Mouse (Mus musculus): ENCODE measurements around the gene Lmln.
"Not testable (repeated sequence)": the region's sequence is repeated elsewhere in the genome, so short reads cannot be mapped to it uniquely, and the experiment has no call there.

Gene Lmln

DNA sequence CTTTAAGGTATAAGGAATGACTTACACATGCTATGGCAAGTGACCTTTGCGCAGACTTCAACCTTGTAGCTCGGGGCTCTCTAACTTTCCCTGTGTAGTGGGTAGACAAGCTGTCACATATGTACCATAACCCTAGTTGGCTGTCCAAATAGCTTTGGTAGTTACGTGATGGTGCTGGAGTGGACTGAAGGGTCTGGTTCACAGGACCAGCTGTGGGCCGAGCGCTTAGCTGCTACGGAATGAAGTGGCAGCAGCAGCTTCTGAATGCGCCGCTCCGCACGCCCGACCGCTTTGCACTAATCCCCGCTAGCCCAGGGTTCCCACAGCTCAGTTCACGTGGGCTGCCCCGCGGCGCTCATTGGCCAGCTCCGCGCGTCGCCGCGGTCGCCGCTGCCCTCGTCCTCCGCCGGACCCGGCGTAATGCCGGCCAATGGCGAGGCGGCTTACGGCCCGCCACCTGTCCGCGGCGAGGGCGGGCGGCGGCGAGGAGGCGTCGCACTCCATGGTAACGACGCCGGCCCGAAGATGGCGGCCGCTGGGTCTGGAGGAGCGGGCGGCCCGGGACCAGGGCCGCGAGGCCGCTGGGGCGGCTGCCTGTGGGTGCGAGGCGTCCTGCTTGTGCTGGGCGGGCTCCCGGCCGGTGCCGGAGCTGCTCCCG lies at the start of gene Lmln:
Lmln (plus strand) TSS at position 498 of the 658 bp plus-strand sequence.
- peak; percentile 97 for ATAC-seq (ENCODE audit: insufficient number of reproducible peaks, low FRiP score, low TSS enrichment)

DNA sequence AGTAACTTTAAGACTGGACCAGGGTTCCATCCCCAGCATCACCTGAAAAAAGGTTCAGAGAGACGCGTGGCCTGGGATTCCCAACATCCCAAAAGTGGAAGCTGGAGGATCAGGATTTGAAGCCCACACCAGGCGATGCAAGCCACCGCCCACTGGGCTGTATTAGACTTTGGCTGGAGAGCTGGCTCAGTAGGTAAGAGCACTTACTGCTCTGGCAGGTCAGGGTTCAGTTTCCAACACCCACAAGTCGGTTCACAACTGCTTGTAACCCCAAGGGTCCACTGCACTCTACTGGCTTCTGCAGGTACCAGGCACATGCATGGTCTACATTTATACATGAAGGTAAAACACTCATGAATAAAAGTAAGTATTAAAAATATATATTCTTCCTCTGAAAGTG lies 48.5 kb upstream of the Lmln start:
- no peak for ATAC-seq (ENCODE audit: insufficient number of reproducible peaks, low FRiP score, low TSS enrichment)

DNA sequence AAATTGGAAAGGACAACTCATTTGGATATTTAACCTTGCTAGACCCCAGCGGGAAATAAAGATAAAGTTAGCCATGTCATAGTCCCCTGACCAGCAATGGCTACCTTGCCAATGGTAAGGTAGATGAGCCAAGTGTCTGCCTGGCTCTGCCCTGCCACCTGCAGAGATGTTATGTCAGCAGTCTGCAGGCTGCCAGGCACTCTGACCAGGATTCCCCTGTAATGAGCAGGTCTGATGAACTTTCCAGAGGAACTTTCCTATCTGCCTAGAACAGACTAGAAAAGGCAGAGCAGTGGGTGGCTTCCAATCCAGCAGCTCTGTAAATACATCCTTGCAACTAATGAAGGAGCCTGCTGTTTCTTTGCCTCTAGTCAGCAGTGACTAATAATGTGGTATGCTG lies 47.4 kb upstream of the Lmln start:
- peak; percentile 58; the same call in 1 of the 2 replicates for ATAC-seq (ENCODE audit: insufficient number of reproducible peaks, low FRiP score, low TSS enrichment)

DNA sequence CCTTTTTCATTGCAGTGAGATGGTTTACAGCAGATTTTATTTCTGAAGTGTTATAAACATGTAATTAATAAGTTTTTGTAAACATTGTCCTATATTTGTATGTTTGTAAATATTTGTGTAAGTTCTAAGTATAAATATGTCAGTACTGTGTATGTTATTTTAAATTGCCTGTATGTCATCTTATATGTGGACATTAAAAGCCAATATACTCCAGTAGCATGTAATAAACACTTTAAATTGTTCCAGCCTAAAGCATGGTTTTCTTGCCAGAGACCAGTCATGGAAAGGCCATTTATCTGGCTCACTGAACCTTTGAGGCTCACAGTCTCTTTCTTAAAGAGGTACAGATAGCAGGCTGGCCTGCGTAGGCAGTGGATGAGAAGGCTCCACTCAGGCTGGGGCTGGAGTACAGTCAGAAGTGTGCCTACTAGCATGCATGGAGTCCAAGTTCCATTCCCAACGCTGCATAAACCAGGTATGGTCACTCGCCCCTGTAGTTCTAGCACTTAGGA lies 46.9 kb upstream of the Lmln start:
- no peak for ATAC-seq (ENCODE audit: insufficient number of reproducible peaks, low FRiP score, low TSS enrichment)

DNA sequence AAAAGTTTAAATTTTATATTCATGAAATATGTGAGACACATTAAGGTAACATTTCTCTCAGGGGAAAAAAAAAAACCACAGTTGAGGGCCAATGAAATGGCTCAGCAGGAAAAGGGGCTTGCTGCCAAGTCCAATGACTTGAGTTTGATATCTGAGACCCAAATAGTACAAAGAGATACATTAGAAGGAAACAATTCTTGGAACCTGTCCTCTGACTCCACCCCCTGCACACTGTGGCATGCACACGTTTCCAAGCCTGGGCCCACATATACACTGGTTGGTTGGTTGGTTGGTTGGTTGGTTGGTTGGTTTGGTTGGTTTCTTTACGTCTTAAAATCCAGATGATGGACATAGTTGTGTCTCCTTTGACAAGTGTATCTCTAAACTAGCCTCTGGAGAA lies 46.3 kb upstream of the Lmln start:
- ATAC-seq (ENCODE audit: insufficient number of reproducible peaks, low FRiP score, low TSS enrichment): no peak

DNA sequence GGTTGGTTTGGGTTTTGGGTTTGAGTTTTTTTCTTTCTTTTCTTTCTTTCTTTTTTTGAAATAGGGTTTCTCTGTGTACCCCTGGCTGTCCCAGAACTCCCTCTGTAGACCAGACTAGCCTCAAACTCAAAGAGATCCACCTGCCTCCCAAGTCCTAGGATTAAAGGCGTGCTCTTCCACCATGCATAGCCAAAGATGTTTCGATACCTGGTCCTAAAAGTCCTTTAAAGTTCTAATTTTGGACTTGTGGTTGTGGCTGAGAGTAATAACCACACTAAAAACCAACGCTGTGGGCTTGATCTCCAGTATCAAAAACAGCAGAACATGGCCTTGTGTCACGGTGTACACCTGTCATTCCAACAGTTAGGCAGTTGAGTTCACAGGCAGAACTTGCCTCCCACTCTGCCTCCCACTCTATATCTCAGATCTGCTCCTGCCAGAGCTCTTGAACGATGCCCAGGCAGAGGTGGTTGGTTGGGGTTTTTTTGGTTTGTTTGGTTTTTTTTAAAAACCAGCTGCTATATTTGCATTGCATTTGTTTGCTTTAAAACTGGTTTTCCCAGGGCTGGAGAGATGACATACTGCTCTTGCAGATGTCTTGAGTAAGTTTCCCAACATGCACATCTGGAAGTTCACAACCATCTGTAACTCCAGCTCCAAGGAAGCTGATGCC lies 44.5 kb upstream of the Lmln start:
- ATAC-seq (ENCODE audit: insufficient number of reproducible peaks, low FRiP score, low TSS enrichment): no peak

DNA sequence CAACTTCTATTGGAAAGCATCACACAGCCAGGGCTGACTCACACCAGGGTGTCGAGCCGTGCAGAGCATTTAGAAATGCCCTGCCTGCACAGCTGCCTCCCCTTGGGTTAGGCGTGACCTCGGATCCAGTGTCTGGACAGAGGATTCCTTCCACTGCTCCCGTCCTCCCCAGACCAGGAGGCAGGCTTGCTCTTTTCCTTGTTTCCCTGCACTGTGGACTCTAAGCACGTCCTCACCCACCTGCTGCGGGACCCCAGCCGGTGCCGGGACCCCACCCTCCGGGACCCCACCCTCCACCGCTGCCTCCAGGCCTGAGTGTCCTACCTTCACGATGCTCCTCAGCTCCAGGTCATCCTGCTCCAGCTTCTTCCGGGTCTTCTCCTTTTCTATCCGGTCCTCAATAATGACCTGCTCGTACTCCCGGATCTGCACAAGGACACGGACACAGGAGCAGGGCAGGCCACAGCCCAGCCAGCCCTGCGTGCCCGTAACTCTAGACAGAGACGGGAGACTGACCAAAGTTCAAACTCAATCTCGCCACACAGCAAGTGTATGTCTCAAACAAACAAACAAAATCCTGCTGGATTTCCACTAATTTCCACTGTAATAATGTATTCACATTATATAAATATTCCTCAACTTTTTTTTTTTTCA lies 43.1 kb upstream of the Lmln start:
- ATAC-seq (ENCODE audit: insufficient number of reproducible peaks, low FRiP score, low TSS enrichment): no peak

DNA sequence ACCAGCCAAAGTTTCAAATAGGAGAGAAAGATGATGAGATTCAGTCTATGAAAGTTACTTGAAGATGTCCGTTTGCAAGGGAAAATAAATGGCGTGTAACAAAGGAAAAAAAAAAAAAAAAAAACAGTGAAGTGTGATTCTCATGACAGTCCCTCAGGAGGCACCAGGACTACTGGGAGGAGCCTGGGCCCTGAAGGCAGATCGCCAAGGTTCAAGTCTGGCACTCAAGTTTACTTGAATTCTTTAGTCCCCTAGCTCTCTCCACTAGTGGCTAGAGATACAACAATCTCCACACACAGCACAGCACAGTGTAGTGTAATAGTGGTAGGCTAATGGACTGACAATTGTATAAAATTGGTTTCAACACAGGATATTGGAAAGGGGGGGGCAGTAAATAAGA lies 40.9 kb upstream of the Lmln start:
- ATAC-seq (ENCODE audit: insufficient number of reproducible peaks, low FRiP score, low TSS enrichment): no peak

DNA sequence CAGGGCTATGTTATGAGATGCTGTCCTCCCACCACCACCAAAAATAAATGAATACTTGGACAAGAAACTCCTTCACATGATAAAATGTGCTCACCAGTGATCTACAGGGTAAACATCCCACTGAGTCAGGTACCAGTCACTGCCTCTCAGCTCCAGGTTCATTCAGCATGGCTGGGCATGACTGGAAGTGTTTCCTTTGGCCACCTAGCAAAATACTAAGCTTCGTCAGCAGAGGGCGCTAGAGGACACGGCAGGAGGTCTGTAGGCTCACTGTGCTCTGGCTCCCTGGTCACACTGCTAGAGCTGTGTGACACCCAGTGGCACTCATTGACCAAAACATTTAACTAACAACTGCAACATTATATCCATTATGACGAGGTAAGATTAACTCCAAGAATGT lies 38.6 kb upstream of the Lmln start:
- ATAC-seq (ENCODE audit: insufficient number of reproducible peaks, low FRiP score, low TSS enrichment): peak; percentile 83

DNA sequence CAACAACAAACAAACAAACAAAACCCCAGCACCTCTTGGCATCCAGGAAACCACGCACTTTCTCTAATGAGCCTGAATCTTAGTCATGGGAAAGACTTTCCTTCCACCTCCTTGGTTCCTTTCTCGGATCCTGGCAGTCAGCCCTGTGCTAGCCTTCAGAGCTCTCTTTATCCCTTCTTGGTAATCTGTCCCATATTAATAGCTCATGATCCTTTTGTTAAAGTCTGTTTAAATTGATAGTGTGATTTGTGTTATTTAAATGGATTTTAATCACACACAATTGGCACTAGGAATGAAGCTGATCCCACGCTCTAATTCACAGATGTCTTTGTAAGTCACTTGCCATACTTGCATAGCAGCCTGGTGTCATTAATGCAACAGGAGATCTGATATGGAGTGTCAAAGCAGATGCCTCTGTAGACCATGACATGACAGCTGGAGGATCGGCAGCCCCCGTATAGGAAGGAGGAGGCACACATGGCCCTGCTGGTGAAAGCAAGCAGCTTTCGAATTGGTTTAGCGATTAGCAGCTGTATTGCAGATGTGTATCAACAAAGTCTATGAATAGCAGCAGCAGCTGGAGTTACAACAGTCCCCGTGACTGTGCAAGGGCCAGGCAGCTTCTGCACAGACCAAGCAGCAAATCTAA lies 37.7 kb upstream of the Lmln start:
- ATAC-seq (ENCODE audit: insufficient number of reproducible peaks, low FRiP score, low TSS enrichment): no peak

DNA sequence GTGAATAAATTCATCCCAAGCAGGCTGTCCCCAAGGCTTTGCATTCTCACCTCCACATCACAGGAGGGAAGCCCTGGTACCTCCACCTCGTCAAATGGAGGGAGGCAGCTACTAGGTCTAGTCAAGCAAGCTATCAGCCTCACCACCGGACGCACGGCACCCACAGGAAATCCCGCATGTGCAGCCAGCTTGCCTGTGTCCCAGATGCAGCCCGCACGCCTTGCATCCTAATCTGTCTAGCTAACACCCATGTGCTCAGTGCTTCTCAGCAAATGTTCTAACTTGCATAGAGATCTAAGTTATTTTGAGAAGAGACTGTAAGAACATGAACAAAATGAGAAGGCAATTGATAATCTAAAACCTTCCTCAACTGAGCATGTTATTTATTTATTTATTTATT lies 36.0 kb upstream of the Lmln start:
- ATAC-seq (ENCODE audit: insufficient number of reproducible peaks, low FRiP score, low TSS enrichment): no peak

DNA sequence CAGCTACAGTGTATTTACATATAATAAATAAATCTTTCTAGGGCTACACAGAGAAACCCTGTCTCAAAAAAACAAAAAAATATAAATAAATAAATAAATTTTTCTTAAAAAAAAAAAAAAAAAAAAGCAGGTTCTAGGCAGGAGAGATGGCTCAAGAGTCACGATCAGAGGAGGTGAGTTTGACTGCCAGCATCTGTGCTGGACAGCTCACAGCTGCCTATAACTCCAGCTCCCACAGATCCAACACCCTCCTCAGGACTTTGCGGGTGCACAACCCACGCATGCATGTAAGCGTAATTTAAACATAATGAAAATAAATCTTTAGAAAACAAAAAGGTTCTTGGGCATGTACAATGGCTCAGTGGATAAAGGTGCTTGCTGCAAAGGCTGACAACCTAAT lies 26.3 kb upstream of the Lmln start:
- ATAC-seq (ENCODE audit: insufficient number of reproducible peaks, low FRiP score, low TSS enrichment): no peak

DNA sequence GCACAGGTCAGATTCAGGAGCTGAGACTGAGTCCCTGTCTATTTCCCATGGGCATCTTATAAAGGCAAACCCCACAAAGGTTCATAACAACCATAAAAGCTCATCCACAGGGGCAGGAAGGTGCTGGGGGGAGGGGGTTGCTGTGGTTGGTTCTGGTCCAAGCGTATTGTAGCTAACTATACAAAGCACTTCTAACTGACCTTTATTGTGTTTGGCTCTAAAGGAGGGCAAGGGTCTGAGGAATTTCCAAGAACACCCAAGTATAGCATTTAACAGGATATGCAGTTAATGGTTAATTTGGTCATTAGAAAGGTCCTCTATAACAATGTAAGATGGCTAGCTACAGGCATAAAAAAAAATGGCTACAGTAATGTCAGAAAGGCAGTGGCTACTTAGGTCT lies 19.6 kb upstream of the Lmln start:
- ATAC-seq (ENCODE audit: insufficient number of reproducible peaks, low FRiP score, low TSS enrichment): no peak

DNA sequence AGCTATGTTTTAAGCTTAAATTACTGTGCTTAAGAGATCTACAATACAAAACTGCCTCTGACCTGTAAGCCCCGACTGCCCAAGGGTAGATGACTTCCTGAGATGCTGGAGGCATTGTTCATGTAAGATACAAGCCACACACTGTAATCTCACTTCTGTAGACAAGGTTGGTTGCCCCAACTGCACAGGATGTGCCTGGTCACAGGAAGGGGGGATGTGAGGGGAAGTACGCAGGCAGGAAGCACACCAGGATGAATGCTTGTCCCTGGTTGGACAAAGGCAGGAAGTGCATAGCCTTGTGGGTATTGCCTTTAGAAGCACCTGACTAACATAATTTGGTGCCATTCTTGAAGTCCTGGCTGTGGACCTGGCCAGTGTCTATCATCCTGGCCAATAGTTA lies 19.1 kb upstream of the Lmln start:
- ATAC-seq (ENCODE audit: insufficient number of reproducible peaks, low FRiP score, low TSS enrichment): no peak

DNA sequence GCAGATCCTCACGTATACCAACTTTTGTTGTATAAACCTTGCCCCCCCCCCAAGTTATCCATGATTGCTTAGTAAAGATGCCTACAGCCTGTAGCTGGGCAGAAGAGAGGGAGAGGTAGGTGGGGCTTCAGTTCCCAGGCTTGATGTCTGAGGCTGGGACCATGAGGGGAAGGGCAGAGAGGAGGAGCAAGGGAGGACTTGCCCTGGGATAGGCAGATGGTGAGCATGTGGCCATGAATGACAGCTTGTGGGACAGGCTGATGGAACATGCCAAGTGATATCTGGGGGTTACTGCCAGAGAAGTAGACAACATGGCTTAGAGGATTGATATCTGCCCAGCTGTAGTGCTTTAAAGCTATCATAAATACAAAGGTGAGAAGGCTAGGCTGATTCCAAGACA lies 14.3 kb upstream of the Lmln start:
- ATAC-seq (ENCODE audit: insufficient number of reproducible peaks, low FRiP score, low TSS enrichment): no peak

DNA sequence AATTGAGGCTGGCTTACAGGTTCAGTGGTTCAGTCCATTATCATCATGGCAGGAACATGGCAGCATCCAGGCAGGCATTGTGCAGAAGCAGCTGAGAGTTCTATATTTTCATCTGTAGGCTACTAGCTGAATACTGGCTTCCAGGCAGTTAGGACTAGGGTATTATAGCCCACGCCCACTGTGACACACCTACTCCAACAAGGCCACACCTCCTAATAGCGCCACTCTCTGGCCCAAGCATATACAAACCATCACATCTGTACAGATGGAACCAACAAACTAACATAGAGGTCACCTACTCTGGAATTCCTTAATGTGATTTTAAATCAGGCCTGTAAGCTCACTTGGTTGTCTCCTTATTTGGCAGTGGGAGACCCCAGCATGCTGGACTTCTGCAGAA lies 13.6 kb upstream of the Lmln start:
- no peak for ATAC-seq (ENCODE audit: insufficient number of reproducible peaks, low FRiP score, low TSS enrichment)

DNA sequence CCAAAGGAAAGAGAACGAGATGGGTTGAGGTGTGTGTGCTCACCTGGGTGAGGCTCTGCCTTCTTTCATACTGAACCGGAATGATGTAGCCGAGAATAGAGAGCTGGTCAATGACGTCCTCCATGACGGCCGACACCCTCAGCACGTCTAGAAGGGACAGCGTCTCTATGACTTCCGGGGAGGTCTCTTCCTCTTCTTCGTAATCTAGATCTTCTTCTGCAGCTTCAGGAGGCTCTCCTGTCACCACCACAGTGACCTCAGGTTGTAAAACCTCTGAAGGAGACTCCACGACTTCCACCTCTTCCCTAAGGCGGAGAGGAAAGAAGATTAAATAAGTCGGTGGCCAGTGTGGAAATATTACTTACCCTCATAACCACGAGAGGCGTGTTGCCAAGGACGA lies 12.5 kb upstream of the Lmln start:
- ATAC-seq (ENCODE audit: insufficient number of reproducible peaks, low FRiP score, low TSS enrichment): no peak

DNA sequence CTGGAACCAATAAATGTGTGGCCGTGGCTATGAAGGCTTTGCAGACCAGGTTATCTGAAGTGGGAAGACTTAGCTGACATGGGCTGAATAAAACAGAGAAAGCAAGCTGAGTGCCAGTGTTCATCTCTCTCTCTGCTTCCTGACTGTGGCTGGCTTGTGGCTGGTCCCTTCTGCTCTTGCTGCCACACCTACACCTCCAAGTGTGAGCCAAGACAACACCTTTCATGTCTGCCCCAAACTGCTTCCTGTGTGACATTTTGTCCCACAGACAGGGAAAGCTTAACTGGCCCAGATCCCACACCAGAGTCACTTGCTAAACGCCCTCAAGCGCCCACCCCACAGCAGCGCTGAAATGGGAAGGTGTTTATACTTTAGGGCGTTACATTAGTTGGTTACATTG lies 9.2 kb upstream of the Lmln start:
- ATAC-seq (ENCODE audit: insufficient number of reproducible peaks, low FRiP score, low TSS enrichment): no peak

DNA sequence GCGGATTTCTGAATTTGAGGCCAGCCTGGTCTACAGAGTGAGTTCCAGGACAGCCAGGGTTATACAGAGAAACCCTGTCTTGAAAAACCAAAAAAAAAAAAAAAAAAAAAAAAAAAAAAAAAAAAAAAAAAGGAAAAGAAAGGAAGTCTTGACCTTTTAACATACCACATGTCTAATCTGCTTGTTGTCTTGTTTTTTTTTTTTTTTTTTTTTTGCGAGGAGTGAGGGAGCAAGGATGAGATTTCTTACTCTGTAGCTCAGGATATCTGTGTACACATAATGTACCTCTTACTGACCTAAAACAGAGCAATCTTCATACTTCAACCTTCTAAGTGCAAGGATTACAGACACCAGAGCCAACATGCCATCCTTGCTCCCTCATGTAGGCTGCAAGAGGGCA lies 7.4 kb upstream of the Lmln start:
- ATAC-seq (ENCODE audit: insufficient number of reproducible peaks, low FRiP score, low TSS enrichment): not testable (repeated sequence)

DNA sequence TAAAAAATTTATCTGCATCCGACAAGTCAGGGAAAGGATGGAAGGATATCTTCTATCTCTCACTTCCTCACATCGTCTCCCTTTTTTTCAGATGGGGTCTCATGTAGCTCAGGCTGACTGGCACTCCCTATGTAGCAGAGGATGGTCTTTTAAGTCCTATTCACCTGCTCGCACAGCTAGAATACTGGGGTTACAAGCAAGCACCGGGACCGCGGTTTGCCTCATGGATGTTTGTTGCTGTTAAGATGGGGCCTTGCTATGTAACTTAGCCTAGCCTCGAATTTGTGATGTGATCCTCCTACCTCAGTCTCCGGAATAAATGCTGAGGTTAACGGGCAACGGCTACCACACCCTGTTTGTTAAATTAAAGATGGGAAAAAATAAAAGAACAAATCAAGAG lies 6.7 kb upstream of the Lmln start:
- 0 out of 2 replicates have a peak, but pooled peaks have one; percentile 18 for ATAC-seq (ENCODE audit: insufficient number of reproducible peaks, low FRiP score, low TSS enrichment)
